Mouse (Mus musculus) lung, adult 18-20 months (tissue): ENCODE measurements at regions not wholly inside any gene's neighbourhood (a gene's known extent, or its start where the extent isn't known, plus 50 kb on each side); places are given as distances from the start of the nearest gene placed in this dataset.
"Not testable (repeated sequence)": the region's sequence is repeated elsewhere in the genome, so short reads cannot be mapped to it uniquely, and the experiment has no call there.

Source experiments
- DNase-seq, 2 experiments: peaks; one replicate each; pipeline ENCODE4 v3.0.0; 2022; ENCODE audit warnings: mixed read lengths in 2 of 2

DNA sequence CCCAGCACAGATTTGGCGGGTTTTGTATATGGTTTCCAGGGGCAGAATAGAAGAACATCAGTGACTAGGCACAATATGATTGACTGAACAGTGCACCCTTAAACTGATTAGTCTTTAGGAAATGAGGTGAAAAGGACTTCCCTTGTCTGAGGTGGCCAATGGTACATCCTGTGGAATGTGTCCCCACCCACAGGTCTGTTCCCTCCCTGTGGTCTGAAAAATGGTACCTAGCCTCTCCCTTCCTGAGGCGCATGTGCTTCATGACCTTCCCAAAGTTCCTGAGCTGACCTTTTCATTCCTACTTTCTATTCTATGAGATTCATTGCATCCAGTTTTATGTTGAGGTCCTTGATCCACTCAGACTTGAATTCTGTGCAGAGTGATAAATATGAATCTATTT is 76.0 kb downstream of the Zfp97 start:
- DNase-seq, result not testable (repeated sequence)

DNA sequence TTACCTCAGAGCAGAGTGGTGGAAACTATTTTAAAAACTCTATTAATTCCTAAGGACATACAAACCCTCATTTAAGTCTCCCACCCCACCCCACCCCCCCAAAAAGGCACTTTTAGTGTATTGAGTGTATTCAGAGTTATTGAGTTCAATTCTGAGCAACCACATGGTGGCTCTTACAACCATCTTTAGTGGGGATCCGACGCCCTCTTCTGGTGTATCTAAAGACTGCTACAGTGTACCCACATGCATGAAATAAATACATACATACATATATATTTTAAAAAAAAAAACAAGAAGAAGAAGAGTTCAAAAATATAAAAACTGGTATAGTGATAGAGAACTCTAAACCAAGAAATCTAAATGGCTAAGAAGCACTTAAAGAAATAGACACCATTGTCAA is 107.9 kb downstream of the Zfp97 start:
- no peak for DNase-seq

DNA sequence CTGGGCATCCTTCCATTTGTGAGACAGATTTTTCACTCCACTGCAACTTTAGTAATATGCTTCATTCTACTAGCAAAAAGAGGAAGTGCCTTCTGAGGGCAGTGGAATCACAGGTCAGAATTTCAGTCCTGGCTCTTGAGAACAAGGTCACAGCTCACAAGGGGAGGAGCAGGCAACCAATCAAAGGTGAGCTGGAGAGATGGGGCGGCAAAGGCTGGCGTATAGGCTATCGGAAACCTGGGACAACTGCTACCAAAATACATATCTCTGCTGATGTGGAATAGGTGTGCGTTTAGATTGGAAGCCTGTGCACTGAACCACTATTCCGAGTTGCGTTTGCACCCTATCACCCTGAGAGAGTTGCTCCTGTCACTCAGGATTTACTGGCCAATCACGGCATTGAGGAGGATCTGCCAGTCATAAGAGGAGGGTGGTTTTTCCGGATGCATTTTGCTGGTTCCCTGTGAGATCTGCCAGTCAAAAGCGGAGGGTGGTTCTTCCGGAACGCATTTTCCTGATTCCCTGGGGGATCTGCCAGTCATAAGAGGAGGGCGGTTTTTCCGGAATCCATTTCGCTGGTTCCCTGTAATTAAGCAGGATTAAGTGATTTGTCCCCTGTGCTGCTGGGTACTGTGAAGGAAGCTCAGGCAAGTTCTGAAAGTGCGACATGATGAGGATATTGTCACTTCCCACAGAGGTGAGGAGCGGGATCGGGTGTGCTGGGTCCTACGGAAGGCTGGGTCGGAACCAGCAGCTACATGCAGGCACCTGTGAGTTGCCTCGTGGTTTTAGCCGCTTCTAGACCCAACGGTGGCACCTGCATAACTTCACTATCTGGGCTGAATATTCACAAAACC is 113.3 kb downstream of the Zfp97 start:
- DNase-seq, result peak; percentile 95

DNA sequence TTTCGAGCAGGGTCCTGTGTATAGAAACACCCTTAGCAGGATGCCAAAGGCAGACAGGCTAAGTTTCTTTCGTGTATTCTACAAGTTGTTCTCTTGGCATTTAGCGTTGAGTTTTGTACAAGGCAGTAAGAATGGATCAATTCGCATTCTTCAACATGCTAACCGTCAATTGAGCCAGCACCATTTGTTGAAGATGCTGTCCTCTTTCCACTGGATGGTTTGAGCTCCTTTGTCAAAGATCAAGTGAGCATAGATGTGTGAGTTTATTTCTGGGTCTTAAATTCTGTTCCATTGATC is 113.9 kb downstream of the Zfp97 start:
- DNase-seq, result not testable (repeated sequence)
